Mouse (Mus musculus): ENCODE data around the gene Ctxn2. TPM values are rescaled to one million over a fixed set of nuclear protein-coding genes. Genes with fewer than 3 reads are reported as not detected.

The Ctxn2 gene
- polyA plus RNA-seq, 1 experiment from 2014 or later = 19.3 TPM

DNA sequence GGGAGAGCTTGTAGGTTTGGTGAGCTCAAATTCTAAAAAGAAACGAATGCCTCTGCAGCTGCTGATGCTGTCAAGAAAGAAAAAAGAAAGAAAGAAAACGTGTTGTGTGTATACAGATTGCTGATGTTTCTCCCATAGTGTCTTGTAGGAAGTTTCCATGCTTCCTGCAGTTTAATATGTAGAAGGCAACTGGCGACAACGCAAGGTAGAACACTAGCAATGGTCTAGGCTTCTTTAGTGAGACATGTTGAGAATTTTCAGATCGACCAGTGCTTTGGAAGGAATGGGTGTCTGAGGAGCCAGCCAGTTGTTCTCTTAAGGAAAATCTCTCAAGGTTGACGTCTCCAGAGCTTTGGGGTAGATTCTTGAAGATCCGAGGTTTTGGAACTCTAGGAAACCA is 354 bp downstream of the Ctxn2 start:
- H3K27ac ChIP-seq = peak overlapping the region; percentile 83
- ATAC-seq (replicated peaks) = no peak
- peak overlapping the region; percentile 55 for H3K4me2 ChIP-seq
- no peaks in the 10 kb centered on the region for H3K9me3 ChIP-seq
- WGBS = 29% methylated on average over 7 of the region's 7 CpGs
- peak overlapping the region; percentile 45 for H3K4me3 ChIP-seq
- peaks cover 3% of the 10 kb centered on the region; the same call in 1 of the 2 replicates for H3K4me1 ChIP-seq
- H3K36me3 ChIP-seq (replicated peaks) = no peaks in the 10 kb centered on the region
- no peaks in the 10 kb centered on the region for H3K27me3 ChIP-seq (replicated peaks)
- H3K9ac ChIP-seq = peak overlapping the region; percentile 49

- Histone ChIP-seq H3K36me3 (replicated peaks) (no peaks in the 10 kb centered on the region), H3K4me2 (no peak overlapping the region), H3K27ac (no peak overlapping the region), H3K9me3 (no peaks in the 10 kb centered on the region), H3K9ac (no peak overlapping the region), H3K27me3 (replicated peaks) (no peaks in the 10 kb centered on the region), H3K4me1 (no peaks in the 10 kb centered on the region; the same call in 1 of the 2 replicates), H3K4me3 (no peak overlapping the region)
- ATAC-seq (replicated peaks) = no peak; the same call in 1 of the 2 replicates
Measured at GRCm38 (mm10) chr2:125142336-125142735, 5.8 kb downstream of the Ctxn2 start.

GRCm38 (mm10) chr2:125152388-125152787 is 15.9 kb downstream of the Ctxn2 start, which contains the start of gene Slc12a1:
TSS of gene Slc12a1 (plus strand) at chr2:125152505.
- Histone ChIP-seq H3K27ac (no peak within 1 kb of the TSS), H3K9me3 (no peaks in the 10 kb centered on the region), H3K27me3 (replicated peaks) (no peaks in the 10 kb centered on the region), H3K4me1 (no peaks in the 10 kb centered on the region), H3K9ac (no peak within 1 kb of the TSS), H3K4me2 (no peak within 1 kb of the TSS), H3K36me3 (replicated peaks) (no peaks in the 10 kb centered on the region), H3K4me3 (no peak within 1 kb of the TSS)
- no peak for ATAC-seq (replicated peaks)
- 88% methylated on average over 6 of the region's 6 CpGs for WGBS

DNA sequence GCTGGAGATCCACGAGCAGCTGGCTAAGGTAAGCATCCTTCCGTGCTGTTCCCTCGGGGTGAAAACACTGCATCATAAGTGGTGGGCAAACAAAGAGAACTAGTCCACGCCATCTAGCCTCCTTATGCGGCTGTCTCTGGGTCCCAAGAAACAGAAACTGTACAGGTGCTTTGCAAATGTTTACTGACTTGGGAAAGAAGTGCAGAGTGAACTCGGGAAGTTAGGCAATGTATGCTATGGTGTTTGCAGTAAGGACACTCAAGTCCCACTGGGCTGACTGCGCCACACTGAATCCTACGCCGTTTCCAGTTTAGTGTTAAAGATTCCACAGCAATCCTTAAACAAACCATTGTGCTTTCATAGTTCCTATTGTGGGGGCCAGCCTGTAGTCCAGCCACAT is 17.8 kb downstream of the Ctxn2 start:
- no peak overlapping the region for H3K9ac ChIP-seq
- H3K9me3 ChIP-seq = no peaks in the 10 kb centered on the region
- no peak for ATAC-seq (replicated peaks)
- WGBS = 82% methylated on average over 9 of the region's 9 CpGs
- H3K4me3 ChIP-seq = no peak overlapping the region
- no peaks in the 10 kb centered on the region for H3K27me3 ChIP-seq (replicated peaks)
- H3K36me3 ChIP-seq (replicated peaks) = no peaks in the 10 kb centered on the region
- H3K4me1 ChIP-seq = no peaks in the 10 kb centered on the region
- no peak overlapping the region for H3K4me2 ChIP-seq
- no peak overlapping the region for H3K27ac ChIP-seq

DNA sequence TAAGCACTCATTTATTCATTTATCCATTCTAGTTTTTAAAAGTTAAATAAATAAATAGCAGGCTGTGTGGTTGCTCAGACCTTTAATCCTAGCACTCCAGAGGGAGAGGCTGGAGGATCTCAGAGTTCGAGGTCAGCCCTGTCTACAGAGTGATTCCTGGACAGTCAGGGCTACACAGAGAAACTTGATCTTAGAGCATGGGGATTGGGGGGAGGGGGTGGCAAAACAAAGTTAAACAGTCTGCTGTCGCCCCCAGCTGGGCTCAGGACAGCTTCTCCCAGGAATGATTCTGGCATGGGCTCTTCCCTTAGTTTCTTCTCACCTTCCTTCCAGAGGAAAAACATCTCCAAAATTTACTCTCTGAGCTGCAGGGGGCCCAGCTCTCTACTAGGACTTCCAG is 19.0 kb downstream of the Ctxn2 start:
- ATAC-seq (replicated peaks) = no peak
- Histone ChIP-seq H3K4me1 (no peaks in the 10 kb centered on the region), H3K4me2 (no peak overlapping the region), H3K9me3 (no peaks in the 10 kb centered on the region), H3K9ac (no peak overlapping the region), H3K36me3 (replicated peaks) (no peaks in the 10 kb centered on the region), H3K27me3 (replicated peaks) (no peaks in the 10 kb centered on the region), H3K4me3 (no peak overlapping the region), H3K27ac (no peak overlapping the region)
- WGBS = 33% methylated on average over 2 of the region's 2 CpGs

- no peak overlapping the region for H3K27ac ChIP-seq
Measured at GRCm38 (mm10) chr2:125162012-125162470, 25.5 kb downstream of the Ctxn2 start.

DNA sequence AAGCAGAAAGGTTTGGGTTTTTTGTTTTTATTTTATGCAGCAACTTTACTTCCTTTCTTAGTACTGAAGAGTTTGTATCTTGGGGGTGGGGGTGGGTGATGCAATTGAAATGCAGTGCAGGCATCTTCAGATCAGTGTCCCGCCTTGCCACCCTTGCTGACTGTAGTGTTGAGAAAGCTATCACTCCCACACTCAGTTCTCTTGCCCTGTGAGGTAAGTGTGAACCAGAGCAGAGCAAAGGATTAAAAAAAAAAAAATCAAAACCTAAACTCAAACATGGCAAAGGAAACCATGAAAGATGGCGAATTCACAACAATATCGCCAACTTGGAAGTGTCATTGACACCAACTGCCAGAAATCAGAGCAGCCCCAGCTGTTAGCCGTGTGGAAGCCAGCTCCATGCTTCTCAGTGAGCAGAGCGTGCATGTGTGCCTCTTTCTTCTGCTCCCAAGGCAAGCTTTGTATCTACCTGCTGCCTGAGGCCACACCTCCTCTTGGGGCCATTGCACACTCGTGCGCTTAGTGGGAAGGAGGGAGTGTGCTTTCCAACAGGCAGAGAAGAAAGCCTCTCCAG is 41.8 kb downstream of the Ctxn2 start:
- Histone ChIP-seq H3K27me3 (replicated peaks) (no peaks in the 10 kb centered on the region), H3K4me1 (no peaks in the 10 kb centered on the region), H3K4me2 (no peak overlapping the region), H3K36me3 (replicated peaks) (no peaks in the 10 kb centered on the region), H3K9me3 (no peaks in the 10 kb centered on the region), H3K9ac (no peak overlapping the region), H3K27ac (no peak overlapping the region), H3K4me3 (no peak overlapping the region)
- no peak for ATAC-seq (replicated peaks)
- WGBS = 82% methylated on average over 7 of the region's 7 CpGs

More at GRCm38 (mm10) chr2:125162012-125162470, 25.5 kb downstream of the Ctxn2 start:
- no peak for ATAC-seq (replicated peaks)
- Histone ChIP-seq H3K9me3 (no peaks in the 10 kb centered on the region), H3K36me3 (replicated peaks) (no peaks in the 10 kb centered on the region), H3K4me2 (no peak overlapping the region), H3K27me3 (replicated peaks) (no peaks in the 10 kb centered on the region), H3K9ac (no peak overlapping the region), H3K4me3 (no peak overlapping the region), H3K4me1 (no peaks in the 10 kb centered on the region)
- WGBS = 46% methylated on average over 4 of the region's 4 CpGs

DNA sequence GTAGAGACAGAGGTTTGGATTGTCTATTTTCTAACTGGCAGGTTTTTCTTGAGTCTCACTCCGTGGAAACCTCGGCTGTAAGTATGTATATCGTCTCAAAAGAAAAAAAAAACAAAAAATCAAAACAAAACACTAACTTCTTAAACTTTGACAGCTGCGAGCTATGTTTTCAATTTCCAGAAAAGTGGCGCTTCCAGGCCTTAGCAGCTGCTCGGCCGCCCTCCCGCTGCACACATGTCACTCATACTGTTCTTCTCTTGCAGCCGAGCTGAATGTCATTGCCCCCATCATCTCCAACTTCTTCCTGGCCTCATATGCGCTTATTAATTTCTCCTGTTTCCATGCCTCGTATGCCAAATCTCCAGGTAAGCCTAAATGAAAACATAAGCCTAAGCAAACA is 51.4 kb downstream of the Ctxn2 start:
- no peaks in the 10 kb centered on the region for H3K36me3 ChIP-seq (replicated peaks)
- no peaks in the 10 kb centered on the region for H3K9me3 ChIP-seq
- no peak overlapping the region for H3K9ac ChIP-seq
- H3K4me2 ChIP-seq = no peak overlapping the region
- H3K27ac ChIP-seq = no peak overlapping the region
- ATAC-seq (replicated peaks) = no peak
- no peak overlapping the region for H3K4me3 ChIP-seq
- WGBS = 75% methylated on average over 11 of the region's 11 CpGs
- no peaks in the 10 kb centered on the region for H3K4me1 ChIP-seq
- H3K27me3 ChIP-seq (replicated peaks) = no peaks in the 10 kb centered on the region

DNA sequence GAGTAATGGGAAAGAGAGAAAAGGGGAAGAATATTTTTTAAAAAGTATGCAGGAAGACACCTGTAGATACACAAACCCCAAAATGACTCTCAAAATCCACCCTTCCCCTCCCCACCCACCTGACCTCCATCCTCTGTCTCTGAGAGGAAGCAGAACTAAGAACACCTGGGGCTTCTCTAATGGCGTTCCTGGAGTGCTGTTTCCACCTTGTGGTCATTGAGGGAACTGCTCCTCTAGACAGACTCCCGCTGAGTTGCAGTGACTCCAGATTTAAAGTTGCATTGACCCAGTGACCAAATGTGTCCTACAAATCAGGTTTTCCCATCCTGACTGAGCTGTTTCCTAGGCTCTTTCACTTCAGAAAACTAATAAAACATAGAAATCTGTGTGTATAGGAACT is 52.7 kb downstream of the Ctxn2 start:
- Histone ChIP-seq H3K27me3 (replicated peaks) (no peaks in the 10 kb centered on the region), H3K9ac (no peak overlapping the region), H3K4me2 (no peak overlapping the region), H3K27ac (no peak overlapping the region), H3K4me3 (no peak overlapping the region), H3K9me3 (no peaks in the 10 kb centered on the region), H3K4me1 (no peaks in the 10 kb centered on the region), H3K36me3 (replicated peaks) (no peaks in the 10 kb centered on the region)
- 3% methylated on average over 2 of the region's 2 CpGs for WGBS
- ATAC-seq (replicated peaks) = no peak

GRCm38 (mm10) chr2:125192905-125193304 is 56.4 kb downstream of the Ctxn2 start:
- Histone ChIP-seq H3K4me3 (no peak overlapping the region), H3K27me3 (replicated peaks) (no peaks in the 10 kb centered on the region), H3K36me3 (replicated peaks) (no peaks in the 10 kb centered on the region), H3K9ac (no peak overlapping the region), H3K9me3 (no peaks in the 10 kb centered on the region), H3K4me1 (no peaks in the 10 kb centered on the region), H3K27ac (no peak overlapping the region), H3K4me2 (no peak overlapping the region)
- no peak for ATAC-seq (replicated peaks)

DNA sequence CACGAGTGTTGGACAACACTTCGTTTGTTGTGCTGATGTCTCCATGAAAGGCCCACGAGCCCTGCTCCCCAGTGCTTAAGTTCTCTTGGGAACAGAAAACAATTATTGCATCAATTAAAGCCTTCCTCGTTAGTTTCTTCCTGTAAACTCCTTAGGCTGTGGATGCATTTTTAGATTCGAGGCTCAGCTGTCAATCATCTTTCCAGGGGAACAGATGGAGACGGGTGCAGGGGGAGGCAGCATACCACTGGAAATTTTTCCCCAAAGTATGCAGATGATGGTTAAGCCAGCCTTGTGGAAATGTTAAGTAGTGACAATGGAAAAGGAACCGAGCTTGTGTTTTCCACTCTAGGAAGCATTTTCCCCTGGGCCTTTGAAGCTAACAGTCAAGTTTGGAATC is 60.3 kb downstream of the Ctxn2 start:
- WGBS = 58% methylated on average over 7 of the region's 7 CpGs
- no peak overlapping the region for H3K9ac ChIP-seq
- H3K4me3 ChIP-seq = no peak overlapping the region
- H3K36me3 ChIP-seq (replicated peaks) = no peaks in the 10 kb centered on the region
- H3K9me3 ChIP-seq = no peaks in the 10 kb centered on the region
- H3K4me1 ChIP-seq = no peaks in the 10 kb centered on the region
- ATAC-seq (replicated peaks) = no peak
- H3K27me3 ChIP-seq (replicated peaks) = no peaks in the 10 kb centered on the region
- H3K4me2 ChIP-seq = no peak overlapping the region
- H3K27ac ChIP-seq = no peak overlapping the region

Measured in midbrain, embryonic 15.5 days (tissue).